Mouse (Mus musculus): ENCODE data around the gene Phkg2. TPM values are rescaled to one million over a fixed set of nuclear protein-coding genes. Genes with fewer than 3 reads are reported as not detected.
"Not testable (repeated sequence)": the region's sequence is repeated elsewhere in the genome, so short reads cannot be mapped to it uniquely, and the experiment has no call there.

The Phkg2 gene
- polyA plus RNA-seq, 1 experiment from 2014 or later = 37.7 TPM

DNA sequence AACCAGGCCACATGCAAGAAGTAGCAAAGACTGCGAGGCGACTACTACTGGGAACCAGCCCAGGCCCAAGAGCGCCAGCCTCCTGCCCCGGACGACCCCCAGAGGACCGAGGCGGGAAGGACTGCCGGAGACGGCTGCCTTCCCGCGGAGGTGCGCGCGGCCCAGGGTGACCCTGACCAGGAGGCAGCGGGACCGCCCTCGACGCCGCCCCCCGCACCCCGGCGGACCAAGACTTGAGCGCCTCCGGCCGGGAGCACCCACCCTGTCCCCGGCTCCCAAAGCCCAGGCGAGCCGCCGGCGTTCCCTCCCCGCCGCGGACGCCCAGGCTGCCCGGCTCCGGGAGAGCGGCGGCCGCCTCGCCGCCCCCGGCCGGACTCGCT, 41.4 kb downstream of the Phkg2 start:
- H3K9ac ChIP-seq (ENCODE audit: low read depth, low read length) = peak overlapping the region; percentile 99
- peak; percentile 78 for ATAC-seq
- peaks cover 29% of the 10 kb centered on the region for H3K36me3 ChIP-seq (ENCODE audit: control insufficient read depth, insufficient read depth, low read length)
- under 1% methylated on average over 33 of the region's 44 CpGs for WGBS
- no peaks in the 10 kb centered on the region for H3K27me3 ChIP-seq (replicated peaks; ENCODE audit: control insufficient read depth, insufficient read depth, low read length)
- no peaks in the 10 kb centered on the region for H3K9me3 ChIP-seq (ENCODE audit: control insufficient read depth, low read length)
- H3K4me2 ChIP-seq (ENCODE audit: low read depth, low read length) = peak overlapping the region; percentile 72
- H3K4me1 ChIP-seq (ENCODE audit: control insufficient read depth, insufficient read depth, low read length) = peaks cover 6% of the 10 kb centered on the region
- peak overlapping the region; percentile 100 for H3K4me3 ChIP-seq (ENCODE audit: low read length)
- H3K27ac ChIP-seq (ENCODE audit: low read length) = peak overlapping the region; percentile 85

GRCm38 (mm10) chr7:127614891-127615843, 42.0 kb downstream of the Phkg2 start, which contains the start of gene Zfp629:
Gene Zfp629, minus strand, starts transcription at chr7:127615797.
- under 1% methylated on average over 35 of the region's 50 CpGs for WGBS

DNA sequence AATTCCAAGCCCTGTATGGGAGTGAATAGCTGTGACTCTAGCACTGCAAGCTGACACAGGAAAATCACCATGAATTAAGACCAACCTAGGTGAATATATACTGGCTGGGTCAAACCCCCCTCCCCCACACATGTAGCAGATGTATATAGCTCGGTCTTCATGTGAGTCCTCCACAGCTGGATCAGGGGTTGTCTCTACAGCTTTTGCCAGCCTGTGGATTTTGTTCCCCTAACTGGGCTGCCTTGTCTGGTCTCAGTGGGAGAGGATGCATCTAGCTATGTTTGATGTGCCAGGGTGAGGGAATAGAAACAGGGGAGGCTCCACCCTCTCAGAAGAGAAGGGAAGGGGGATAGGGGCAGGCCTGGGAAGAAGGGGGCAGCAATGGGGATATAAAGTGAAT, 43.2 kb downstream of the Phkg2 start:
- H3K4me2 ChIP-seq (ENCODE audit: low read depth, low read length) = no peak overlapping the region
- H3K27ac ChIP-seq (ENCODE audit: low read length) = no peak overlapping the region
- H3K27me3 ChIP-seq (replicated peaks; ENCODE audit: control insufficient read depth, insufficient read depth, low read length) = no peaks in the 10 kb centered on the region
- H3K4me1 ChIP-seq (ENCODE audit: control insufficient read depth, insufficient read depth, low read length) = peaks cover 6% of the 10 kb centered on the region
- H3K4me3 ChIP-seq (ENCODE audit: low read length) = no peak overlapping the region
- peaks cover 13% of the 10 kb centered on the region for H3K36me3 ChIP-seq (ENCODE audit: control insufficient read depth, insufficient read depth, low read length)
- ATAC-seq = no peak
- WGBS = 56% methylated on average over 1 of the region's 1 CpGs
- no peak overlapping the region for H3K9ac ChIP-seq (ENCODE audit: low read depth, low read length)
- H3K9me3 ChIP-seq (ENCODE audit: control insufficient read depth, low read length) = no peaks in the 10 kb centered on the region

More at GRCm38 (mm10) chr7:127614891-127615843, 42.0 kb downstream of the Phkg2 start, which contains the start of gene Zfp629:
- peak within 1 kb of the TSS; percentile 85 for H3K27ac ChIP-seq (ENCODE audit: low read length)
- H3K36me3 ChIP-seq (ENCODE audit: control insufficient read depth, insufficient read depth, low read length) = peaks cover 24% of the 10 kb centered on the region
- peak within 1 kb of the TSS; percentile 99 for H3K9ac ChIP-seq (ENCODE audit: low read depth, low read length)
- H3K4me1 ChIP-seq (ENCODE audit: control insufficient read depth, insufficient read depth, low read length) = peaks cover 6% of the 10 kb centered on the region
- ATAC-seq = peak; percentile 92
- H3K4me3 ChIP-seq (ENCODE audit: low read length) = peak within 1 kb of the TSS; percentile 100
- no peaks in the 10 kb centered on the region for H3K9me3 ChIP-seq (ENCODE audit: control insufficient read depth, low read length)
- peak within 1 kb of the TSS; percentile 72 for H3K4me2 ChIP-seq (ENCODE audit: low read depth, low read length)
- H3K27me3 ChIP-seq (replicated peaks; ENCODE audit: control insufficient read depth, insufficient read depth, low read length) = no peaks in the 10 kb centered on the region

GRCm38 (mm10) chr7:127616881-127617280, 43.7 kb downstream of the Phkg2 start:
- no peak overlapping the region for H3K9ac ChIP-seq (ENCODE audit: low read depth, low read length)
- 65% methylated on average over 1 of the region's 1 CpGs for WGBS
- no peaks in the 10 kb centered on the region for H3K9me3 ChIP-seq (ENCODE audit: control insufficient read depth, low read length)
- no peak overlapping the region for H3K27ac ChIP-seq (ENCODE audit: low read length)
- no peak overlapping the region for H3K4me3 ChIP-seq (ENCODE audit: low read length)
- ATAC-seq = no peak
- H3K36me3 ChIP-seq (ENCODE audit: control insufficient read depth, insufficient read depth, low read length) = peaks cover 7% of the 10 kb centered on the region
- peaks cover 6% of the 10 kb centered on the region for H3K4me1 ChIP-seq (ENCODE audit: control insufficient read depth, insufficient read depth, low read length)
- no peaks in the 10 kb centered on the region for H3K27me3 ChIP-seq (replicated peaks; ENCODE audit: control insufficient read depth, insufficient read depth, low read length)
- no peak overlapping the region for H3K4me2 ChIP-seq (ENCODE audit: low read depth, low read length)

DNA sequence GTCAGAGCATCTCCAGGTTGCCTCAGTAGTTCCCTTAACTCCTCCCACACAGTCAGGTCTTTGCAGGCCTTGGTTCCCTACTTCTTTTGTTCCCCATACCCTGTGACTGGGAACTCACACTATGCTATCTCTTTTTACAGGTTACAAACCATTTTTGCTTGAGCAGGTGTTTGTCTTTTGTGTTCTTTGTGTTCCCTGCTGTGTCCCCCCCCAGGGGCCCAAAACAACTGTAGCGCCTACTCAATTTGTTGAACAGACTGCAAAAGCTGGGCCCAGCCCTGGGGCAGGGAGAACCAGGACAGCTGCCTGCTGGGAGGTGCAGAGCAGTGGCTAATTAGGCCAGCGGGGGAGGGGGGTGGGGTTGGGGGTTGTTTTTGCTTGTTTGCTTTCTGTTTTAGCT, 44.8 kb downstream of the Phkg2 start:
- H3K4me1 ChIP-seq (ENCODE audit: control insufficient read depth, insufficient read depth, low read length) = peaks cover 6% of the 10 kb centered on the region

DNA sequence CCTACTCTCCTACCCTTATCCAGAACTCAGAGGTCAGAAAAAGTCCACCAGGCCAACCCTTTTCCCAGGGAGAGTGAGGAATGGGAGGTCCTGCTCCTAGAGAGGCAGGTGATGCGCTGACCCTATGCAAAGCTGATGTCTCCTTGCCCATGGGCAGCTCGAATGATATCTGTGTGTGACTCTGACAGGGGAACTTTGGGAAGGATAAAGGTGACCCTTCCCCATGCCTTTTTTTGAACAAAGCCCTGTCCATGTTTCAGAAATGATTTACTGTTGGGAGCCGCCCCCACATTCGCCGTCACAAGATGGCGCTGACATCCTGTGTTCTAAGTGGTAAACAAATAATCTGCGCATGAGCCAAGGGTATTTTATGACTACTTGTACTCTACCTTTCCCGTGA, 45.3 kb downstream of the Phkg2 start:
- H3K9ac ChIP-seq (ENCODE audit: low read depth, low read length); H3K4me1 ChIP-seq (ENCODE audit: control insufficient read depth, insufficient read depth, low read length); H3K9me3 ChIP-seq (ENCODE audit: control insufficient read depth, low read length); H3K27ac ChIP-seq (ENCODE audit: low read length); H3K4me3 ChIP-seq (ENCODE audit: low read length); ATAC-seq; H3K4me2 ChIP-seq (ENCODE audit: low read depth, low read length); H3K27me3 ChIP-seq (replicated peaks; ENCODE audit: control insufficient read depth, insufficient read depth, low read length); H3K36me3 ChIP-seq (ENCODE audit: control insufficient read depth, insufficient read depth, low read length): not testable (repeated sequence)
- 93% methylated on average over 7 of the region's 8 CpGs for WGBS

More for the DNA sequence above, 44.8 kb downstream of the Phkg2 start:
- WGBS = 51% methylated on average over 2 of the region's 2 CpGs
- Histone ChIP-seq H3K4me2 (ENCODE audit: low read depth, low read length) (no peak overlapping the region), H3K9ac (ENCODE audit: low read depth, low read length) (no peak overlapping the region), H3K27ac (ENCODE audit: low read length) (no peak overlapping the region), H3K9me3 (ENCODE audit: control insufficient read depth, low read length) (no peaks in the 10 kb centered on the region), H3K4me3 (ENCODE audit: low read length) (no peak overlapping the region), H3K27me3 (replicated peaks; ENCODE audit: control insufficient read depth, insufficient read depth, low read length) (no peaks in the 10 kb centered on the region), H3K36me3 (ENCODE audit: control insufficient read depth, insufficient read depth, low read length) (no peaks in the 10 kb centered on the region)
- ATAC-seq = no peak

- Histone ChIP-seq H3K4me3 (ENCODE audit: low read length) (no peak overlapping the region), H3K9me3 (ENCODE audit: control insufficient read depth, low read length) (no peaks in the 10 kb centered on the region), H3K4me2 (ENCODE audit: low read depth, low read length) (no peak overlapping the region), H3K36me3 (ENCODE audit: control insufficient read depth, insufficient read depth, low read length) (no peaks in the 10 kb centered on the region), H3K9ac (ENCODE audit: low read depth, low read length) (no peak overlapping the region), H3K27me3 (replicated peaks; ENCODE audit: control insufficient read depth, insufficient read depth, low read length) (no peaks in the 10 kb centered on the region), H3K4me1 (ENCODE audit: control insufficient read depth, insufficient read depth, low read length) (no peaks in the 10 kb centered on the region), H3K27ac (ENCODE audit: low read length) (no peak overlapping the region)
- ATAC-seq = no peak
- WGBS = 97% methylated on average over 7 of the region's 7 CpGs
These were observed 52.9 kb downstream of the Phkg2 start for GRCm38 (mm10) chr7:127626039-127626438.

DNA sequence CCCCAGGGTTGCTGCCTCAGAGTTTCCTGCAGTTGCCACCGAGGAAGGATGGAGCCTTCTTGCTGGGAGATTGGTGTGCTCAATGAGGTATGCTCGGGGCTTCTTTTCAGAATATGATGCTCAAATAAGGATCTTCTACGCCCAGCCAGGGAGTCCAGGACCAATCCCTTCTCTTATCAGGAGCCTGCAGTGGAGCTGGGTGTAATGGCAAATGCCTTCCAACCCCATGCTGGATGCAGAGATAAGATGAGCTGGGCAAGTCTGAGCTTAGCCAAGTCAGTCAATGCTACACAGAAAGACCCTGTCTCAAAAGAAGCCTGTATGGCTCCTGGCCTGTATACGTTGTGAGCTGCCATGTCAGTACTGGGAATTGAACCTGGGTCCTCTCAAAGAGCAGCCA, 53.3 kb downstream of the Phkg2 start:
- Histone ChIP-seq H3K4me3 (ENCODE audit: low read length) (no peak overlapping the region), H3K9me3 (ENCODE audit: control insufficient read depth, low read length) (no peaks in the 10 kb centered on the region), H3K4me2 (ENCODE audit: low read depth, low read length) (no peak overlapping the region), H3K9ac (ENCODE audit: low read depth, low read length) (no peak overlapping the region), H3K27me3 (replicated peaks; ENCODE audit: control insufficient read depth, insufficient read depth, low read length) (no peaks in the 10 kb centered on the region), H3K4me1 (ENCODE audit: control insufficient read depth, insufficient read depth, low read length) (no peaks in the 10 kb centered on the region), H3K27ac (ENCODE audit: low read length) (no peak overlapping the region), H3K36me3 (ENCODE audit: control insufficient read depth, insufficient read depth, low read length) (no peaks in the 10 kb centered on the region)
- 86% methylated on average over 4 of the region's 4 CpGs for WGBS
- no peak for ATAC-seq

GRCm38 (mm10) chr7:127628646-127629045, 55.5 kb downstream of the Phkg2 start:
- WGBS = 73% methylated on average over 5 of the region's 5 CpGs
- H3K9ac ChIP-seq (ENCODE audit: low read depth, low read length) = no peak overlapping the region
- no peak overlapping the region for H3K4me3 ChIP-seq (ENCODE audit: low read length)
- H3K4me2 ChIP-seq (ENCODE audit: low read depth, low read length) = no peak overlapping the region
- no peak for ATAC-seq
- H3K4me1 ChIP-seq (ENCODE audit: control insufficient read depth, insufficient read depth, low read length) = no peaks in the 10 kb centered on the region
- no peaks in the 10 kb centered on the region for H3K27me3 ChIP-seq (replicated peaks; ENCODE audit: control insufficient read depth, insufficient read depth, low read length)
- H3K36me3 ChIP-seq (ENCODE audit: control insufficient read depth, insufficient read depth, low read length) = no peaks in the 10 kb centered on the region
- no peaks in the 10 kb centered on the region for H3K9me3 ChIP-seq (ENCODE audit: control insufficient read depth, low read length)
- H3K27ac ChIP-seq (ENCODE audit: low read length) = no peak overlapping the region
